Mouse (Mus musculus): ENCODE results near the gene Lamc2. TPM values are rescaled to one million over a fixed set of nuclear protein-coding genes. Genes with fewer than 3 reads are reported as not detected.

Gene Lamc2
- polyA plus RNA-seq, 1 experiment: 1.3 TPM

- no peak for DNase-seq
- 42% methylated on average over 6 of the region's 6 CpGs for WGBS
- no peak overlapping the region for H3K27ac ChIP-seq (ENCODE audit: insufficient read depth, low read length)
Observed at GRCm38 (mm10) chr1:153075955-153076354, 110.3 kb downstream of the Lamc2 start.

GRCm38 (mm10) chr1:153075087-153075736, 111.0 kb downstream of the Lamc2 start:
- no peak for DNase-seq
- TF ChIP-seq POLR2A (IDR thresholded peaks at IDR 0.05; ENCODE audit: borderline replicate concordance, insufficient read depth, low read length) (no peak), CTCF (IDR thresholded peaks at IDR 0.05; ENCODE audit: borderline replicate concordance, insufficient read depth, low read depth, low read length) (no peak)
- H3K27ac ChIP-seq (ENCODE audit: insufficient read depth, low read length): no peak overlapping the region
- WGBS: 55% methylated on average over 3 of the region's 3 CpGs
- H3K4me1 ChIP-seq (ENCODE audit: control insufficient read depth, insufficient read depth, low read length): peaks cover 6% of the 10 kb centered on the region
- H3K4me3 ChIP-seq (replicated peaks; ENCODE audit: insufficient read depth, low read depth, low read length): no peak overlapping the region
- H3K27me3 ChIP-seq (ENCODE audit: control insufficient read depth, insufficient read depth, low read length): no peaks in the 10 kb centered on the region

More at GRCm38 (mm10) chr1:153075955-153076354, 110.3 kb downstream of the Lamc2 start:
- H3K27me3 ChIP-seq (ENCODE audit: control insufficient read depth, insufficient read depth, low read length): no peaks in the 10 kb centered on the region
- no peak overlapping the region for H3K4me3 ChIP-seq (replicated peaks; ENCODE audit: insufficient read depth, low read depth, low read length)
- H3K4me1 ChIP-seq (ENCODE audit: control insufficient read depth, insufficient read depth, low read length): peaks cover 6% of the 10 kb centered on the region
- no peak for TF ChIP-seq CTCF (IDR thresholded peaks at IDR 0.05; ENCODE audit: borderline replicate concordance, insufficient read depth, low read depth, low read length)
- no peak for TF ChIP-seq POLR2A (IDR thresholded peaks at IDR 0.05; ENCODE audit: borderline replicate concordance, insufficient read depth, low read length)

- Histone ChIP-seq H3K27ac (ENCODE audit: insufficient read depth, low read length) (no peak overlapping the region), H3K4me3 (replicated peaks; ENCODE audit: insufficient read depth, low read depth, low read length) (no peak overlapping the region), H3K4me1 (ENCODE audit: control insufficient read depth, insufficient read depth, low read length) (peaks cover 10% of the 10 kb centered on the region), H3K27me3 (ENCODE audit: control insufficient read depth, insufficient read depth, low read length) (no peaks in the 10 kb centered on the region)
- 61% methylated on average over 9 of the region's 9 CpGs for WGBS
- DNase-seq: no peak
- no peak for TF ChIP-seq CTCF (IDR thresholded peaks at IDR 0.05; ENCODE audit: borderline replicate concordance, insufficient read depth, low read depth, low read length)
- TF ChIP-seq POLR2A (IDR thresholded peaks at IDR 0.05; ENCODE audit: borderline replicate concordance, insufficient read depth, low read length): no peak
Observed at GRCm38 (mm10) chr1:153073441-153073840, 112.8 kb downstream of the Lamc2 start.

Other genes with a start within 250 kb of the Lamc2 start
- gene Nmnat2, start 231.5 kb downstream of the Lamc2 start, polyA plus RNA-seq (2012; rRNA removed): 120 and 131 TPM in 2 replicates
- 21.3 and 22.2 TPM in 2 replicates for gene Lamc1, start 146.3 kb upstream of the Lamc2 start, polyA plus RNA-seq (2012; rRNA removed)
- 5.8 and 7.0 TPM in 2 replicates for gene Shcbp1l, start 238.7 kb upstream of the Lamc2 start, polyA plus RNA-seq (2012; rRNA removed)